8 mouse cellular contexts compared by ENCODE assay signal in genomic region chr11:94404641-94405260, GRCm38 (mm10). TPM values are rescaled to one million over a fixed set of nuclear protein-coding genes. Genes with fewer than 3 reads are reported as not detected.
DNase-seq lines count a peak whose midpoint lies in the region; ATAC-seq lines count a peak whose summit lies in the region.

No protein-coding gene starts in this region.

- peaks cover 29% of the 10 kb centered on the region; the same call in 1 of the 2 replicates for H3K27me3 ChIP-seq in heart, embryonic 12.5 days (replicated peaks)
- H3K27me3 ChIP-seq in intestine, embryonic 16.5 days (replicated peaks; ENCODE audit: control insufficient read depth, insufficient read depth, low read length), result no peaks in the 10 kb centered on the region
- no peaks in the 10 kb centered on the region for H3K27me3 ChIP-seq in midbrain, embryonic 15.5 days (replicated peaks)

- peak; percentile 67 to 92 for DNase-seq in heart, adult 18-20 months
- peak; percentile 87 for DNase-seq in cerebellum, adult 9-11 months
- peak; percentile 73 to 78 for DNase-seq in frontal cortex, postnatal 14 days (ENCODE audit: low spot score in 2 of 2)
- peak; percentile 82 to 90 for DNase-seq in left cerebral cortex, postnatal 25 days (ENCODE audit: low spot score in 2 of 2)
- peak; percentile 48 to 77 for DNase-seq in spleen, postnatal 14 days (ENCODE audit: low spot score in 2 of 2)

- intact Hi-C loops in left cerebral cortex, postnatal 25 days (cut with DNase I), result loop anchor here (1.0 to 5.0 kb wide), 3 partner anchors 64 to 167 kb away; partner anchors contain the start of gene Ankrd40

- H3K27ac ChIP-seq in heart, embryonic 12.5 days (ENCODE audit: poor library complexity, severe bottlenecking), result no peak overlapping the region
- H3K27ac ChIP-seq in intestine, embryonic 16.5 days (ENCODE audit: low read length), result no peak overlapping the region
- H3K27ac ChIP-seq in midbrain, embryonic 15.5 days, result no peak overlapping the region

- no peak overlapping the region for H3K4me2 ChIP-seq in heart, embryonic 12.5 days
- no peak overlapping the region for H3K4me2 ChIP-seq in intestine, embryonic 16.5 days (ENCODE audit: low read depth, low read length)
- no peak overlapping the region for H3K4me2 ChIP-seq in midbrain, embryonic 15.5 days

- no peak overlapping the region for H3K4me3 ChIP-seq in heart, embryonic 12.5 days
- no peak overlapping the region for H3K4me3 ChIP-seq in intestine, embryonic 16.5 days (ENCODE audit: low read length)
- H3K4me3 ChIP-seq in midbrain, embryonic 15.5 days, result no peak overlapping the region

- WGBS in heart, embryonic 12.5 days, result 23% methylated on average over 11 of the region's 11 CpGs
- WGBS in intestine, embryonic 16.5 days, result 20% methylated on average over 11 of the region's 11 CpGs
- 26% methylated on average over 11 of the region's 11 CpGs for WGBS in midbrain, embryonic 15.5 days

- peaks cover 27% of the 10 kb centered on the region for H3K4me1 ChIP-seq in heart, embryonic 12.5 days (replicated peaks)
- H3K4me1 ChIP-seq in intestine, embryonic 16.5 days (ENCODE audit: control insufficient read depth, insufficient read depth, low read length), result peaks cover 19% of the 10 kb centered on the region
- H3K4me1 ChIP-seq in midbrain, embryonic 15.5 days, result peaks cover 38% of the 10 kb centered on the region

- H3K9me3 ChIP-seq in heart, embryonic 12.5 days (replicated peaks), result no peaks in the 10 kb centered on the region
- no peaks in the 10 kb centered on the region for H3K9me3 ChIP-seq in intestine, embryonic 16.5 days (ENCODE audit: control insufficient read depth, low read length)
- no peaks in the 10 kb centered on the region for H3K9me3 ChIP-seq in midbrain, embryonic 15.5 days

- no peak overlapping the region for H3K9ac ChIP-seq in heart, embryonic 12.5 days
- no peak overlapping the region for H3K9ac ChIP-seq in intestine, embryonic 16.5 days (ENCODE audit: low read depth, low read length)
- H3K9ac ChIP-seq in midbrain, embryonic 15.5 days, result no peak overlapping the region

- H3K36me3 ChIP-seq in heart, embryonic 12.5 days, result no peaks in the 10 kb centered on the region
- no peaks in the 10 kb centered on the region for H3K36me3 ChIP-seq in intestine, embryonic 16.5 days (ENCODE audit: control insufficient read depth, insufficient read depth, low read length)
- 0 out of 2 replicates have a peak, but pooled peaks cover 3% of the 10 kb centered on the region for H3K36me3 ChIP-seq in midbrain, embryonic 15.5 days (replicated peaks)

- no peak for ATAC-seq in heart, embryonic 12.5 days (ENCODE audit: insufficient number of reproducible peaks, low FRiP score)
- ATAC-seq in intestine, embryonic 16.5 days, result peak; percentile 82
- peak; percentile 21 for ATAC-seq in midbrain, embryonic 15.5 days (replicated peaks)

RNA-seq across cellular contexts. Expression of gene Abcc3, which starts 12.0 kb away (rescaled TPM):
- total RNA-seq in heart, adult 18-20 months (2021), result 1 to 10 TPM; 1.7 to 1.8 TPM
- polyA plus RNA-seq in heart, embryonic 12.5 days (2016; fragmentation: Nextera tagmentation; extraction: Ambion mirVana), result 0.44 and 0.59 TPM in 2 replicates
- polyA plus RNA-seq in intestine, embryonic 16.5 days (2015; fragmentation: Nextera tagmentation; extraction: Ambion mirVana), result 2.5 and 3.3 TPM in 2 replicates
- total RNA-seq in left cerebral cortex, postnatal 25 days (2021), result 1 to 10 TPM; 2.0 to 2.9 TPM
- polyA plus RNA-seq in midbrain, embryonic 15.5 days (2015; fragmentation: Nextera tagmentation; extraction: Ambion mirVana), result 0.70 and 1.3 TPM in 2 replicates
